Mouse (Mus musculus) urinary bladder, postnatal 10 days (tissue): ENCODE results near the gene Gm13695.
"Not testable (repeated sequence)": the region's sequence is repeated elsewhere in the genome, so short reads cannot be mapped to it uniquely, and the experiment has no call there.

Experiments
- DNase-seq: peaks from one replicate; pipeline ENCODE4 v3.0.0; 2022; ENCODE audit warnings: low spot score

Gm13695 gene

GRCm38 (mm10) chr2:83967013-83967412 lies at the start of gene Gm13695:
TSS of gene Gm13695 (plus strand) at chr2:83967313.
- DNase-seq, result not testable (repeated sequence)

- DNase-seq, result no peak
These were observed 37.5 kb upstream of the Gm13695 start for GRCm38 (mm10) chr2:83929478-83930088.

GRCm38 (mm10) chr2:83940931-83941361 lies 26.2 kb upstream of the Gm13695 start, which contains the start of gene Zswim2:
TSS of gene Zswim2 (minus strand) at chr2:83941228.
- no peak for DNase-seq

- DNase-seq, result no peak
These were observed 25.7 kb upstream of the Gm13695 start for GRCm38 (mm10) chr2:83941378-83941777.

- DNase-seq, result no peak
These were observed 25.3 kb upstream of the Gm13695 start for GRCm38 (mm10) chr2:83941792-83942191.

- DNase-seq, result not testable (repeated sequence)
These were observed 11.7 kb upstream of the Gm13695 start, which contains the start of gene Gm13698 for GRCm38 (mm10) chr2:83955393-83955792. TSS of gene Gm13698 (plus strand) at chr2:83955693.

GRCm38 (mm10) chr2:83961203-83961602 lies 5.9 kb upstream of the Gm13695 start, which contains the start of gene Gm13693:
TSS of gene Gm13693 (plus strand) at chr2:83961503.
- DNase-seq, result not testable (repeated sequence)

- DNase-seq, result not testable (repeated sequence)
These were observed 5.7 kb downstream of the Gm13695 start, which contains the start of gene Gm13696 for GRCm38 (mm10) chr2:83972823-83973222. TSS of gene Gm13696 (plus strand) at chr2:83973123.

GRCm38 (mm10) chr2:83978633-83979032 lies 11.5 kb downstream of the Gm13695 start, which contains the start of gene Gm13694:
TSS of gene Gm13694 (plus strand) at chr2:83978933.
- not testable (repeated sequence) for DNase-seq

- not testable (repeated sequence) for DNase-seq
These were observed 17.3 kb downstream of the Gm13695 start, which contains the start of gene Gm13697 for GRCm38 (mm10) chr2:83984443-83984842. TSS of gene Gm13697 (plus strand) at chr2:83984743.

- DNase-seq, result not testable (repeated sequence)
These were observed 23.1 kb downstream of the Gm13695 start, which contains the start of gene Gm13691 for GRCm38 (mm10) chr2:83990253-83990652. TSS of gene Gm13691 (plus strand) at chr2:83990553.

- DNase-seq, result not testable (repeated sequence)
These were observed 26.6 kb downstream of the Gm13695 start for GRCm38 (mm10) chr2:83993639-83994255.

- DNase-seq, result not testable (repeated sequence)
These were observed 27.4 kb downstream of the Gm13695 start for GRCm38 (mm10) chr2:83994526-83994925.

- no peak for DNase-seq
These were observed 41.8 kb downstream of the Gm13695 start for GRCm38 (mm10) chr2:84008913-84009312.

GRCm38 (mm10) chr2:84009818-84010217 lies 42.7 kb downstream of the Gm13695 start:
- DNase-seq, result no peak

GRCm38 (mm10) chr2:84014572-84014971 lies 47.5 kb downstream of the Gm13695 start:
- no peak for DNase-seq

GRCm38 (mm10) chr2:84016291-84016690 lies 49.2 kb downstream of the Gm13695 start:
- DNase-seq, result not testable (repeated sequence)

- DNase-seq, result no peak
These were observed 51.2 kb downstream of the Gm13695 start for GRCm38 (mm10) chr2:84018330-84018729.
